Mouse (Mus musculus) C2C12 (cell line): Measurements from ENCODE around the gene Cdh22.

Experiments used
- CEBPB ChIP-seq: IDR thresholded peaks from one replicate; pipeline ENCODE4 v1.6.1; 2011; ENCODE audit warnings: low read depth, mild to moderate bottlenecking, control low read depth, moderate library complexity
- CTCF ChIP-seq: IDR thresholded peaks from one replicate; pipeline ENCODE4 v1.5.1; 2011; ENCODE audit not compliant: control insufficient read depth, insufficient read depth, insufficient read length
- FOSL1 ChIP-seq: IDR thresholded peaks from one replicate; pipeline ENCODE4 v1.8.0; 2011; ENCODE audit warnings: mild to moderate bottlenecking, low read length; ENCODE audit not compliant: poor library complexity, insufficient read depth, severe bottlenecking
- MAX ChIP-seq: IDR thresholded peaks from one replicate; pipeline ENCODE4 v1.6.1; 2011; ENCODE audit warnings: mild to moderate bottlenecking, control low read depth
- MYOD1 ChIP-seq: IDR thresholded peaks from one replicate; pipeline ENCODE4 v1.6.1; 2011; ENCODE audit warnings: low read depth; ENCODE audit not compliant: control insufficient read depth, insufficient read length
- USF1 ChIP-seq: IDR thresholded peaks from one replicate; pipeline ENCODE4 v1.6.1; 2011; ENCODE audit warnings: low read depth, mild to moderate bottlenecking, control low read depth, moderate library complexity

GRCm38 (mm10) chr2:165078605-165079004 is 156.0 kb downstream of the Cdh22 start:
- TF ChIP-seq CTCF (peak; percentile 13), USF1 (no peak), CEBPB (no peak), MYOD1 (no peak), FOSL1 (no peak), MAX (no peak)
